Mouse (Mus musculus) WW6 (cell line): ENCODE results near the gene BC005624.

Source experiments
- DNase-seq: peaks from one replicate; pipeline ENCODE4 v3.0.0-alpha.2; 2013; ENCODE audit warnings: low read depth, low spot score

BC005624 gene

GRCm38 (mm10) chr2:30981790-30982513 is at the start of gene BC005624, which contains the start of gene Usp20:
Gene BC005624 (minus strand): TSS chr2:30982201.
Gene Usp20 (plus strand): TSS chr2:30982279.
- peak; percentile 100 for DNase-seq

DNA sequence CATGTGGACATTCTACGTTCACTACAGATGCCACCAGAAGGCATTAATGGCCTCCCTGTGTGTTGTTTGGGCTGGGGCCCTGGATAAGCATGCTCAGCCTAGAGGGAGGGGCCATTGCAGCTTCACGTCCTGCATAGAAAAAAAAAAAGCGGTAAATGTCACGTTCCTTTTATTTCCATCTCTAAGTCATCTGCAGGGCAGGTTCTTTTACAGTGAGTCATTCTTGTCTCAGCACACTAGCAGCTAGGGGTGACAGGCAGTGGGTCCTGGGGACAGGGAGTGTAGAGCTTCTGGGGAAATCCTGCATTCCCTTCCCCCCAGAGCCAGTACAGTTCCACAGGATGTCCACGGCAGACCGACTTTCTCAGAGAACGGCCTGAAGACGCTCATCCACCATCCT is 44.6 kb upstream of the BC005624 start:
- DNase-seq = no peak

- no peak for DNase-seq
These were observed 43.5 kb upstream of the BC005624 start for GRCm38 (mm10) chr2:31025458-31025857.

DNA sequence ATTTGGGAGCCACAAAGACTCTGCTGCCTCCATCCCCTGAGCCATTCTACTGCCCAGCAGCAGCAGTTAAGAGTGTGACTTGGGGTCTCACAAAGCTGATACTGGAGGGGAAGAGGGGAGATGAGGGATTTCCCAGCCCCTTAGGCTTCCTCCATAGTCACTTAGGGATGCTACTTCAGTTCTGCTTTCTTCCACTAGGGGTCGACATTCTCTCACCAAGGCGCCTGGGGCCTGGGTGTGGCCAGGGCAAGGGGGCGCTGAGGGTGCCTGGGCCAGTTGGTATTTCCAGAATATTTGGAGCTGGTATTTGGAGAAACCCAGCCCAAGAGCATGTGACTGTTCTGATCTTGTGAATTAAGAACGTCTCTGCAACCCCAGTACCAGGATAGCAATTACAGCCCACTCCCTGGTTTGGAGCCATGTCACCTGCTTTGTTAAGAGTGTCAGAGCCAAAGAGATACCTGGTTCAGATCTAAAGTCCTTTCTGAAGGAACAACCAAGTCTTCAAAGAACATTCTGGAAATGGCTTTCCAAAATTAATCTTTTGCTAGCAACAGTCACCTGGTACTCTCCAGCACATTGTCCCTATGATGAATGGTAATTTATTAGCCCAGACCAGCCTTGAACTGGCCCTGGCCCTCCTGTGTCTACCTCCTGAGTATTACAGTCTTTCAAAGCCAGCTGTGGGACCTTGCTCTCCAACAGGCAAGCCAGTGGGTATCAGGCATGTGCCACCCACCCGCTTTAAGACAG is 42.8 kb upstream of the BC005624 start:
- peak; percentile 28 for DNase-seq

GRCm38 (mm10) chr2:31023940-31024339 is 41.9 kb upstream of the BC005624 start:
- DNase-seq = no peak

DNA sequence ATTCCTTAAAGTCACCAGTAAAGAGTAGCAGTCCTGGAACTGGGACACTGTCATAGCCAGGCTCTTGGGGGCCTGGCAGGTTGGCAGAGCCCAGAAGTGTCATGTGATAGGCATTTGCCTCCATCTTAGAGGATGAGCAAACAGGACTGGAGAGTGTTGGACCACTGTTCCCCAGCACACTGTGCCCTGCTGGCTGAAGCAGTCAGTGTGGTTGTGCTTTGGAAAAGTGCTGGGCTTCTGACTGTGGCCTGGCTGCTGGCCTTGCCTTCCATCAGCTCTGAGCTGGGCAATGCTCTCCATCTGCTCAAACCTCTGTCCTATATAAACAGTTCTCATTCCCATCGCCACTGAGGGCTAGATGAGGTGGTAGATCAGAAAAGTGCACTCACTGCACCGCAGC is 38.2 kb upstream of the BC005624 start:
- no peak for DNase-seq

- no peak for DNase-seq
These were observed 37.0 kb upstream of the BC005624 start for GRCm38 (mm10) chr2:31019011-31019410.

- no peak for DNase-seq
These were observed 36.5 kb upstream of the BC005624 start for GRCm38 (mm10) chr2:31018519-31018918.

- no peak for DNase-seq
These were observed 35.8 kb upstream of the BC005624 start for GRCm38 (mm10) chr2:31017625-31018317.

- no peak for DNase-seq
These were observed 31.5 kb upstream of the BC005624 start for GRCm38 (mm10) chr2:31013371-31014120.

DNA sequence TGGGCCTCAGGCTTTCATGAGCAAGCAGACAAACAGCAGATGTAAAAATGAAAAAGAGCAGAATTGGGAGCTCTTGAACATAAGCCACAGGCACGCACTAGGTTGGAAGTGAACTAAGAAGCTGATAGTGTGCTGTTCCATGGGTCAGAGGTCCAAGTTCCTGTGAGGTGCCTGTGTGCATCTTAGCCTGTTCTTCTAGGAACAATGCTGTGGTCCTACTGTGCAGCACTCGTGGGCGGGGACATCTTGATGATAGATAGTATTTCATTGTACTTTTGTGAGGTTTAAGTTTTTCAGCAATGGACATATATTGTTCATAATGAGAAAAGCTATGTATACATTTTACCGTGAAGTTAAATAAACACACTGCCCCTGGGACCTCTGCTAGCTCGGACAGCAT is 25.2 kb upstream of the BC005624 start:
- no peak for DNase-seq

DNA sequence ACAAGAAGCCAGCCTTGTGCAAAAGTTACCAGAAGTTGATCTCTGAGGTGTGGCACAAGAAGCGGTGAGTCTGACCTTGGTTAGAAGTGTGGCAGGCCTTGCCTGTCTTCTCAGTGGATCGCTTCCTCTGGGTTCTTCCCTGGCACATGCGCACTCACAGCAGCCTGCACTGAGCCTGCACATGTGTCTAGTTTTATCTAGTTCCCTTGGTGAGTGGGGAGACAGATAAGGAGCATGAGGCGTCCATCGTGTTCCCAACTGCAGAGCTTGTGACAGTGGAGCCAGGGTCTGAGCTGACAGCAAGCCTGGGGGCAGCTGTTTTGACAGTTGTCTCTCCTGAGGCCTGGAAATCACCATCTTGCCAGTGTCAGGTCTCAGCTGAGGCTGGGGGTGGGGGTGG is 24.4 kb upstream of the BC005624 start:
- no peak for DNase-seq

- no peak for DNase-seq
These were observed 23.5 kb upstream of the BC005624 start for GRCm38 (mm10) chr2:31005453-31005852.

DNA sequence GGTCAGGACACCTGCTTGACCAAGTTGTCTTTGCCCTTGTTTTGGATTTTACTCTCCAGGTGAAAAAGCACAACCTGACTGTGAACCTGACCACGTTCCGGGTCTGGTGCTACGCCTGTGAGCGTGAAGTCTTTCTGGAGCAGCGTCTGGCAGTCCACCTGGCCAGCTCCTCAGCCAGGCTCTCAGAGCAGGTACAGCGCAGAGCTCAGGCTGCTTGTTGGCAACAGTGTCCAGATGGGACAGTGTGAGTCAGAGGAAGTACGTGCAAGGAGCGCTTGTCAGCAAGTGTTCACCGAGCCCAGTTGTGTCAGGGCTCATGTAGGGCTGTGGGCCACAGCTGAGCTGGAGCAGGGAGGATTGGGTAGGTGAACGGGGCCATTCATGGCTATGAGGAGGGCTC is 20.9 kb upstream of the BC005624 start:
- DNase-seq = no peak

- DNase-seq = no peak
These were observed 16.7 kb upstream of the BC005624 start for GRCm38 (mm10) chr2:30998443-30999260.

- no peak for DNase-seq
These were observed 13.5 kb upstream of the BC005624 start for GRCm38 (mm10) chr2:30995432-30995996.

GRCm38 (mm10) chr2:30994853-30995252 is 12.9 kb upstream of the BC005624 start:
- no peak for DNase-seq

DNA sequence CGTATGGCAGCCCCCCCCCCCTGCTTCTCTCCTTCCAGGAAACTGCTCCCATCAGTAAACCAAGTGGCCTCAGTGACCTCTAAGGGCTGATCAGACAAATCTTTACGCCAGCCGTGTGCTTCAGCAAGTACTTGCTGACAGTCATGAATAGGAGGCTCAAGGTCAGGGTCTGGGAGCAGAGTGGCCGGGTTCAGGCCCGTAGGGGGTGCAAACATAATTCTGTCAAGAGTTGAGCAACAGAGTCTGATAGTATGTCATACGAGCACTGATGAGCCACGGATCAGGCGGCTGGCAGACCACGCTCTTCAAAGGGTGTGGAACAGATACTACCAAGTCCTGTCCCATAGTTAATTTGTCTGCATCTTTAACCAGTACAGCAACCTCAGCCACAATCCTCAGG is 8.2 kb upstream of the BC005624 start:
- no peak for DNase-seq

DNA sequence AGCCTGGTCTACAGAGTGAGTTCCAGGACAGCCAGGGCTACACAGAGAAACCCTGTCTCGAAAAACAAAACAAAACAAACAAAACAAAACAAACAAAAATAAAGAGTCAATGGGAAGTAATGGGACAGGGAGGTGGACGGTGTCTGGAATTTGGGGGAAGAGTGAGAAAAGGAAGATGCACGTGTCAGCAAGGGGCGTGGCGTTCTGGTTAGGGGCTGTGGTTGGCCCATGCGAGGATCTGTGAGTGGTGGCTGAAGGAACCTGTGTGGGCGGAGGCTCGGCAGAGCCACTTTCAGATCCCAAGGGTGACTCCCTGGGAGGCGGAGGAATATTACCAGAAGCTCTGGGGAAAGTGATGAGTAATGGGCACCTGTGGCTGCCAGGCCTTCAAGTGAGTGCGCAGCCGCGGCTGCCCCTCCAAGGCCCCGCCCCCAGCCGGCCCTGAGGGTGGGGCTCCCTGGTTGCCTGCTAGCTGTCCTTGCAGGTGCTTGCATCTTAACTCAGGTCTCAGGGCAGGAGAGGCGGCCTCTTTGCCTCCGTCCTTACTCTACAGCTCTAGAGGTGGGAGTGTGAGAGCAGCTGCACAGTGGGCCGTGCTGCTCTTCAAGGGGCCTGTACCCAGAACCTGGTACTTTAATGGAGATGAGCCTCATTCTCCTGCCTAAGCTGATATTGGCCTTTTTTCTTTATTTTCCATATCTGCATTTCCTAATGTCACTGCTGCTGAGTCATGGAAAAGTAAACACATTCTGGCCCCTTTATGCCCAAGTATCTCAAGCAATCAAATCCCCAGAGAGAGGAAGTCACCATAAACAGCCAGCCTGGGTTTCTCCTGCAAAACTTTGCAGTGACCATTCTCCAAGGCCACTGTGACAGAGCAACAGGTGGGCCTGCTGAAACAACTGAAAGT is 3.4 kb upstream of the BC005624 start:
- DNase-seq = peak; percentile 69
